Mouse (Mus musculus) MEL (cell line): Measurements from ENCODE around the gene Tcirg1. TPM values are rescaled to one million over a fixed set of nuclear protein-coding genes. Genes with fewer than 3 reads are reported as not detected.

ENCODE experiments used
- DNase-seq: peaks from one replicate; pipeline ENCODE4 v3.0.0; 2011; ENCODE audit warnings: low read depth, low spot score
- H3K27ac ChIP-seq: 2 replicates; pipeline ENCODE4 v1.5.1; 2012; ENCODE audit warnings: low read depth, mild to moderate bottlenecking, control low read depth, low read length, moderate library complexity; ENCODE audit not compliant: control insufficient read depth
- H3K27me3 ChIP-seq, 2 experiments: fragments of 150-350 bp in 1 of 2; sonication (generic) in 1 of 2; 2 replicates each; pipeline ENCODE4 v1.6.1; 2012; ENCODE audit warnings: low read length in 2 of 2, mild to moderate bottlenecking in 2 of 2, improper control_type of control experiment in 1 of 2, moderate library complexity in 1 of 2; ENCODE audit not compliant: insufficient read depth in 2 of 2, control insufficient read depth in 1 of 2
- H3K36me3 ChIP-seq, 2 experiments: 2 replicates each; pipeline ENCODE4 v1.6.1; 2012 to 2014; ENCODE audit warnings: low read length in 2 of 2, improper control_type of control experiment in 1 of 2, inconsistent platforms in 1 of 2, mild to moderate bottlenecking in 1 of 2; ENCODE audit not compliant: insufficient read depth in 2 of 2, control insufficient read depth in 1 of 2
- H3K4me1 ChIP-seq, 2 experiments: fragments of 150-350 bp in 1 of 2; sonication (generic) in 1 of 2; 2 replicates each; pipeline ENCODE4 v1.6.1; 2012; ENCODE audit warnings: low read length in 2 of 2, improper control_type of control experiment in 1 of 2, mild to moderate bottlenecking in 1 of 2; ENCODE audit not compliant: insufficient read depth in 2 of 2, control insufficient read depth in 1 of 2
- H3K4me3 ChIP-seq, 2 experiments: fragments of 150-350 bp in 1 of 2; sonication (generic) in 1 of 2; 2 replicates each; pipeline ENCODE4 v1.5.1; 2012; ENCODE audit warnings: low read depth in 2 of 2, low read length in 2 of 2, mild to moderate bottlenecking in 2 of 2, moderate library complexity in 2 of 2, control low read depth in 1 of 2, improper control_type of control experiment in 1 of 2; ENCODE audit not compliant: control insufficient read depth in 1 of 2, insufficient read depth in 1 of 2
- H3K79me2 ChIP-seq: 2 replicates; pipeline ENCODE4 v1.6.1; 2012; ENCODE audit warnings: mild to moderate bottlenecking, low read length, moderate library complexity; ENCODE audit not compliant: control insufficient read depth, poor library complexity, insufficient read depth
- H3K9ac ChIP-seq: 2 replicates; pipeline ENCODE4 v1.6.1; 2012; ENCODE audit warnings: low read depth, mild to moderate bottlenecking, control low read depth, low read length, moderate library complexity; ENCODE audit not compliant: control insufficient read depth, poor library complexity, severe bottlenecking
- H3K9me3 ChIP-seq: fragments of 150-350 bp; sonication (generic); replicated peaks from 2 replicates; pipeline ENCODE4 v1.6.1; 2012; ENCODE audit warnings: mild to moderate bottlenecking, low read length, improper control_type of control experiment, moderate library complexity; ENCODE audit not compliant: insufficient read depth
- CHD1 ChIP-seq: IDR thresholded peaks from 2 replicates; pipeline ENCODE4 v1.6.1; 2012; ENCODE audit warnings: low read depth, mild to moderate bottlenecking, inconsistent platforms, low read length, improper control_type of control experiment
- ELF1 ChIP-seq: IDR thresholded peaks from 2 replicates; pipeline ENCODE4 v1.6.1; 2014; ENCODE audit warnings: low read depth, mild to moderate bottlenecking, inconsistent platforms, low read length, improper control_type of control experiment, moderate library complexity
- ETS1 ChIP-seq: IDR thresholded peaks from 2 replicates; pipeline ENCODE4 v1.6.1; 2012; ENCODE audit warnings: low read depth, mild to moderate bottlenecking, inconsistent platforms, low read length, improper control_type of control experiment, moderate library complexity
- GABPA ChIP-seq: IDR thresholded peaks from 2 replicates; pipeline ENCODE4 v1.6.1; 2012; ENCODE audit warnings: low read depth, mild to moderate bottlenecking, inconsistent platforms, low read length, improper control_type of control experiment, moderate library complexity
- HCFC1 ChIP-seq: IDR thresholded peaks from 2 replicates; pipeline ENCODE4 v1.6.1; 2012; ENCODE audit warnings: low read depth, mild to moderate bottlenecking, inconsistent platforms, low read length, improper control_type of control experiment, moderate library complexity
- JUND ChIP-seq: IDR thresholded peaks from 2 replicates; pipeline ENCODE4 v1.6.1; 2011; ENCODE audit warnings: low read depth, mild to moderate bottlenecking, improper control_type of control experiment, low read length
- KAT2A ChIP-seq: conservative IDR thresholded peaks from 2 replicates; pipeline ENCODE4 v1.6.1; 2012; ENCODE audit warnings: low read depth, low read length, improper control_type of control experiment, inconsistent platforms
- MAFK ChIP-seq: IDR thresholded peaks from 2 replicates; pipeline ENCODE4 v1.6.1; 2011; ENCODE audit warnings: low read depth, mild to moderate bottlenecking, low read length, improper control_type of control experiment, borderline replicate concordance
- MAX ChIP-seq: IDR thresholded peaks from 2 replicates; pipeline ENCODE4 v1.6.1; 2011; ENCODE audit warnings: low read length, improper control_type of control experiment
- MAZ ChIP-seq: IDR thresholded peaks from 2 replicates; pipeline ENCODE4 v1.6.1; 2012; ENCODE audit warnings: low read depth, mild to moderate bottlenecking, inconsistent platforms, low read length, improper control_type of control experiment
- MXI1 ChIP-seq: IDR thresholded peaks from 2 replicates; pipeline ENCODE4 v1.6.1; 2011; ENCODE audit warnings: mild to moderate bottlenecking, low read depth, low read length, improper control_type of control experiment
- NELFE ChIP-seq: IDR thresholded peaks from 2 replicates; pipeline ENCODE4 v1.6.1; 2011; ENCODE audit warnings: low read depth, low read length, improper control_type of control experiment
- NRF1 ChIP-seq: IDR thresholded peaks from 2 replicates; pipeline ENCODE4 v1.6.1; 2014; ENCODE audit warnings: low read depth, mild to moderate bottlenecking, inconsistent platforms, low read length, improper control_type of control experiment, moderate library complexity; ENCODE audit not compliant: poor library complexity, insufficient read depth, severe bottlenecking
- POLR2A ChIP-seq, 2 experiments: IDR thresholded peaks; 2 replicates each; pipeline ENCODE4 v1.6.1; 2011 to 2012; ENCODE audit warnings: low read length in 2 of 2, mild to moderate bottlenecking in 2 of 2, control low read depth in 1 of 2, improper control_type of control experiment in 1 of 2, low read depth in 1 of 2, moderate library complexity in 1 of 2; ENCODE audit not compliant: control insufficient read depth in 1 of 2, insufficient read depth in 1 of 2, poor library complexity in 1 of 2
- POLR2AphosphoS5 ChIP-seq: IDR thresholded peaks from 2 replicates; pipeline ENCODE4 v1.6.1; 2012; ENCODE audit warnings: low read depth, borderline replicate concordance, mild to moderate bottlenecking, inconsistent platforms, low read length, moderate library complexity, mixed read lengths
- RAD21 ChIP-seq: IDR thresholded peaks from 2 replicates; pipeline ENCODE4 v1.6.1; 2011; ENCODE audit warnings: mild to moderate bottlenecking, low read depth, low read length, improper control_type of control experiment
- SIN3A ChIP-seq: IDR thresholded peaks from 2 replicates; pipeline ENCODE4 v1.6.1; 2012; ENCODE audit warnings: low read length, improper control_type of control experiment, inconsistent platforms
- SMC3 ChIP-seq: IDR thresholded peaks from 2 replicates; pipeline ENCODE4 v1.6.1; 2011; ENCODE audit warnings: low read depth, low read length, improper control_type of control experiment
- TAL1 ChIP-seq: IDR thresholded peaks from 2 replicates; pipeline ENCODE4 v1.6.1; 2012; ENCODE audit warnings: mild to moderate bottlenecking, inconsistent platforms, low read length, moderate library complexity, mixed read lengths
- TBP ChIP-seq: IDR thresholded peaks from 2 replicates; pipeline ENCODE4 v1.8.0; 2011; ENCODE audit warnings: low read depth, low read length, improper control_type of control experiment
- UBTF ChIP-seq: IDR thresholded peaks from 2 replicates; pipeline ENCODE4 v1.6.1; 2012; ENCODE audit warnings: low read depth, mild to moderate bottlenecking, inconsistent platforms, low read length, improper control_type of control experiment, moderate library complexity, borderline replicate concordance; ENCODE audit not compliant: insufficient read depth
- USF2 ChIP-seq, 2 experiments: IDR thresholded peaks; 2 replicates each; pipeline ENCODE4 v1.6.1; 2011 to 2012; ENCODE audit warnings: improper control_type of control experiment in 2 of 2, low read length in 2 of 2, borderline replicate concordance in 1 of 2, inconsistent platforms in 1 of 2, low read depth in 1 of 2, mild to moderate bottlenecking in 1 of 2; ENCODE audit not compliant: insufficient read depth in 1 of 2
- ZC3H11A ChIP-seq: IDR thresholded peaks from 2 replicates; pipeline ENCODE4 v1.6.1; 2012; ENCODE audit warnings: low read depth, mild to moderate bottlenecking, inconsistent platforms, low read length, improper control_type of control experiment
- ZMIZ1 ChIP-seq: IDR thresholded peaks from 2 replicates; pipeline ENCODE4 v1.6.1; 2012; ENCODE audit warnings: low read depth, mild to moderate bottlenecking, inconsistent platforms, low read length, improper control_type of control experiment, moderate library complexity
- polyA plus RNA-seq, 2 experiments: library from polyadenylated mRNA; stranded (reverse) in 1 of 2; unstranded in 1 of 2; fragments of >175 nt in 1 of 2; fragments of >200 nt in 1 of 2; gene quantifications; 2 replicates each; pipeline versions ENCODE4 v1.2.1 to v1.2.4; 2012; ENCODE audit warnings: low replicate concordance in 2 of 2, low read depth in 1 of 2; ENCODE audit not compliant: insufficient read length in 2 of 2, insufficient read depth in 1 of 2, missing spikeins in 1 of 2
- total RNA-seq: library from RNA; depleted of rRNA; stranded (reverse); fragments of 300-350 nt; gene quantifications from 2 replicates; pipeline ENCODE4 v1.2.3, GENCODE M21; 2012

Gene Tcirg1
- total and polyA plus RNA-seq, 3 experiments = 21.4 to 32.6 TPM; not detected in 1

GRCm38 (mm10) chr19:3955804-3956203, 48.9 kb upstream of the Tcirg1 start:
- Histone ChIP-seq H3K79me2 (no peaks in the 10 kb centered on the region), H3K9me3 (no peaks in the 10 kb centered on the region), H3K27ac (no peak overlapping the region), H3K4me3 (no peak overlapping the region), H3K36me3 (0 out of 4 replicates have a peak, but pooled peaks cover 0 to 6% of the 10 kb centered on the region in 2 experiments), H3K27me3 (0 out of 4 replicates have a peak, but pooled peaks cover 0 to 2% of the 10 kb centered on the region in 2 experiments), H3K9ac (no peak overlapping the region), H3K4me1 (peaks cover 9% of the 10 kb centered on the region in 2 experiments; a peak in 3 of 4 replicates)
- DNase-seq = no peak
- TF ChIP-seq SMC3 = no peak
- TF ChIP-seq ZMIZ1 = no peak
- TF ChIP-seq NELFE = no peak
- TF ChIP-seq MXI1 = no peak
- no peak for TF ChIP-seq POLR2A (IDR thresholded peaks at IDR 0.05; ENCODE audit: control insufficient read depth in 1 of 2, insufficient read depth in 1 of 2, low read depth in 1 of 2, low read length in 2 of 2, poor library complexity in 1 of 2)
- TF ChIP-seq SIN3A = no peak
- no peak for TF ChIP-seq ETS1
- TF ChIP-seq ZC3H11A = no peak
- no peak for TF ChIP-seq HCFC1
- TF ChIP-seq NRF1 = no peak
- no peak for TF ChIP-seq MAX
- no peak for TF ChIP-seq TAL1
- TF ChIP-seq POLR2AphosphoS5 = no peak
- no peak for TF ChIP-seq UBTF
- TF ChIP-seq JUND = no peak
- TF ChIP-seq USF2 (IDR thresholded peaks at IDR 0.05; ENCODE audit: borderline replicate concordance in 1 of 2, insufficient read depth in 1 of 2, low read depth in 1 of 2, low read length in 2 of 2) = no peak
- TF ChIP-seq, all 39 proteins: peak for 0

- 0 out of 4 replicates have a peak, but pooled peaks cover 0 to 2% of the 10 kb centered on the region in 2 experiments for H3K27me3 ChIP-seq
- H3K9me3 ChIP-seq = no peaks in the 10 kb centered on the region
- TF ChIP-seq CHD1 (no peak), ELF1 (no peak), NRF1 (no peak), GABPA (no peak), KAT2A (no peak), ZMIZ1 (no peak), MAFK (no peak), MAZ (no peak), JUND (no peak), SIN3A (no peak), POLR2A (IDR thresholded peaks at IDR 0.05; ENCODE audit: control insufficient read depth in 1 of 2, insufficient read depth in 1 of 2, low read depth in 1 of 2, low read length in 2 of 2, poor library complexity in 1 of 2) (no peak), TBP (no peak), RAD21 (no peak)
- H3K79me2 ChIP-seq = no peaks in the 10 kb centered on the region
- H3K36me3 ChIP-seq = 0 out of 4 replicates have a peak, but pooled peaks cover 0 to 6% of the 10 kb centered on the region in 2 experiments
- H3K9ac ChIP-seq = no peak overlapping the region
- no peak overlapping the region for H3K4me3 ChIP-seq
- H3K27ac ChIP-seq = no peak overlapping the region
- DNase-seq = no peak
- H3K4me1 ChIP-seq = peaks cover 9% of the 10 kb centered on the region in 2 experiments; a peak in 3 of 4 replicates
These were observed 48.1 kb upstream of the Tcirg1 start for GRCm38 (mm10) chr19:3955033-3955432.
